Mouse (Mus musculus) urinary bladder, adult 18-20 months (tissue): ENCODE results near the gene Macf1.
"Not testable (repeated sequence)": the region's sequence is repeated elsewhere in the genome, so short reads cannot be mapped to it uniquely, and the experiment has no call there.

ENCODE experiments used
- DNase-seq, 2 experiments: peaks; one replicate each; pipeline ENCODE4 v3.0.0; 2022; ENCODE audit warnings: low spot score in 2 of 2, mixed read lengths in 2 of 2

Gene Macf1

GRCm38 (mm10) chr4:123353271-123353877, 330.8 kb downstream of the Macf1 start:
- DNase-seq: no peak

- DNase-seq: no peak
Observed at GRCm38 (mm10) chr4:123343471-123343789, 340.7 kb downstream of the Macf1 start.

- peak; percentile 25 to 63 for DNase-seq
Observed at GRCm38 (mm10) chr4:123342642-123343470, 341.3 kb downstream of the Macf1 start, which contains the start of gene Bmp8a. Gene Bmp8a (minus strand): TSS chr4:123343252.

- DNase-seq: no peak
Observed at GRCm38 (mm10) chr4:123342091-123342641, 342.0 kb downstream of the Macf1 start.

- DNase-seq: no peak
Observed at GRCm38 (mm10) chr4:123340232-123340631, 343.9 kb downstream of the Macf1 start.

GRCm38 (mm10) chr4:123337693-123338092, 346.5 kb downstream of the Macf1 start:
- DNase-seq: no peak

GRCm38 (mm10) chr4:123335796-123336585, 348.2 kb downstream of the Macf1 start:
- no peak for DNase-seq

- not testable (repeated sequence) for DNase-seq
Observed at GRCm38 (mm10) chr4:123335244-123335643, 348.9 kb downstream of the Macf1 start.

- DNase-seq: no peak
Observed at GRCm38 (mm10) chr4:123334177-123334576, 350.0 kb downstream of the Macf1 start.

GRCm38 (mm10) chr4:123333151-123333550, 351.0 kb downstream of the Macf1 start:
- DNase-seq: no peak

- DNase-seq: not testable (repeated sequence)
Observed at GRCm38 (mm10) chr4:123331961-123332360, 352.2 kb downstream of the Macf1 start.

- DNase-seq: no peak
Observed at GRCm38 (mm10) chr4:123331326-123331725, 352.8 kb downstream of the Macf1 start.

- DNase-seq: no peak
Observed at GRCm38 (mm10) chr4:123328946-123329345, 355.2 kb downstream of the Macf1 start.

- no peak for DNase-seq
Observed at GRCm38 (mm10) chr4:123327630-123328029, 356.5 kb downstream of the Macf1 start.

GRCm38 (mm10) chr4:123326087-123326486, 358.1 kb downstream of the Macf1 start:
- DNase-seq: no peak

GRCm38 (mm10) chr4:123323534-123323933, 360.6 kb downstream of the Macf1 start, which contains the start of gene Oxct2a:
Gene Oxct2a (minus strand): TSS chr4:123323634.
- DNase-seq: peak in 1 of 2 experiments; percentile 8

- DNase-seq: peak in 1 of 2 experiments; percentile 25
Observed at GRCm38 (mm10) chr4:123322910-123323309, 361.2 kb downstream of the Macf1 start.

GRCm38 (mm10) chr4:123314497-123314896, 369.7 kb downstream of the Macf1 start:
- DNase-seq: no peak

- DNase-seq: no peak
Observed at GRCm38 (mm10) chr4:123313010-123313409, 371.1 kb downstream of the Macf1 start.

GRCm38 (mm10) chr4:123311845-123312244, 372.3 kb downstream of the Macf1 start:
- DNase-seq: no peak

GRCm38 (mm10) chr4:123308292-123308691, 375.9 kb downstream of the Macf1 start:
- DNase-seq: no peak

- DNase-seq: no peak
Observed at GRCm38 (mm10) chr4:123306999-123307398, 377.2 kb downstream of the Macf1 start.
